Mouse (Mus musculus): ENCODE data around the gene Nrg3. TPM values are rescaled to one million over a fixed set of nuclear protein-coding genes. Genes with fewer than 3 reads are reported as not detected.
"Not testable (repeated sequence)": the region's sequence is repeated elsewhere in the genome, so short reads cannot be mapped to it uniquely, and the experiment has no call there.

The Nrg3 gene
- total RNA-seq, 1 experiment from 2014 or later, result not detected

- no peak for ATAC-seq (replicated peaks in 1 of 2; ENCODE audit: insufficient read depth in 1 of 2, low FRiP score in 2 of 2, low TSS enrichment in 1 of 2, low read depth in 1 of 2, poor library complexity in 2 of 2, severe bottlenecking in 2 of 2)
Measured at GRCm38 (mm10) chr14:38566182-38566581, 906.7 kb downstream of the Nrg3 start.

DNA sequence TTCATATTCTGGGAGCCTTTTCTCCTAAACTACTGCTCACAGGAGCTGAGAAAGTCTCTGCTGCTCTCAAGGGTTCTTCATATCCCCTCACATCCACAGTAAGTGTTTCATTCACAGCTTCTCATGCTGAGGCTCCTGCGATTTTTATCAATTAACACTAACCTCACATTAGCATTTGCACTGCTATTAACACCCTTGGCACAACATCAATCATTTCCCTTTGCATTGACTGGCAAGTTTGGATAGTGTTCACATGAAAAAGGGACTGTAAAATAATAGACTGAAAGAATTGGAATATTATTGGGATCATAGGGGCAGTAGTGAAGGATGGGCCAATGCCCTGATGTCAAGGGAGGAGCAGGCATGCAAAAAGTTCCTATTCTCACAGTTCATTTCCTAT is 918.3 kb downstream of the Nrg3 start:
- no peak for ATAC-seq (replicated peaks in 1 of 2; ENCODE audit: insufficient read depth in 1 of 2, low FRiP score in 2 of 2, low TSS enrichment in 1 of 2, low read depth in 1 of 2, poor library complexity in 2 of 2, severe bottlenecking in 2 of 2)

DNA sequence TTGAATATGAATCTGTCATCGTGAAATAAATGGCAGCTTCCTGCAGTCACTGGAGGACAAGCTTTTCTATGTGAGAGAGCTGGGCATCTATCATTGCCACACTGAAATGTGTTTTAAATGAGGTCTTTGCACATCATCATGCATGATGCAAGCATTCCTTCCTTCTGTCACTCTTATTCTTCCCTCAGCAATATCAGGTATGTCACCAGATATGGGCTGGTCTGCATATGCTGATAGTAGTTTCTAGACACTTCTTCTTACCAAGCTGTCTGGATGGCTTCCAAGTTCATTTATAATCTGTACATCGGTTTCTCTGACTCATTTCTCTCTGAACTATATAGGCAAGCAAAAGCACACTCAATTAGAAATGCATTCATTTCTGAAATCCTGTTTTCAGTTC is 925.6 kb downstream of the Nrg3 start:
- no peak for ATAC-seq (replicated peaks in 1 of 2; ENCODE audit: insufficient read depth in 1 of 2, low FRiP score in 2 of 2, low TSS enrichment in 1 of 2, low read depth in 1 of 2, poor library complexity in 2 of 2, severe bottlenecking in 2 of 2)

GRCm38 (mm10) chr14:38535181-38535580 is 937.7 kb downstream of the Nrg3 start:
- ATAC-seq (replicated peaks in 1 of 2; ENCODE audit: insufficient read depth in 1 of 2, low FRiP score in 2 of 2, low TSS enrichment in 1 of 2, low read depth in 1 of 2, poor library complexity in 2 of 2, severe bottlenecking in 2 of 2), result no peak

GRCm38 (mm10) chr14:38533495-38533894 is 939.4 kb downstream of the Nrg3 start:
- ATAC-seq (replicated peaks in 1 of 2; ENCODE audit: insufficient read depth in 1 of 2, low FRiP score in 2 of 2, low TSS enrichment in 1 of 2, low read depth in 1 of 2, poor library complexity in 2 of 2, severe bottlenecking in 2 of 2), result no peak

DNA sequence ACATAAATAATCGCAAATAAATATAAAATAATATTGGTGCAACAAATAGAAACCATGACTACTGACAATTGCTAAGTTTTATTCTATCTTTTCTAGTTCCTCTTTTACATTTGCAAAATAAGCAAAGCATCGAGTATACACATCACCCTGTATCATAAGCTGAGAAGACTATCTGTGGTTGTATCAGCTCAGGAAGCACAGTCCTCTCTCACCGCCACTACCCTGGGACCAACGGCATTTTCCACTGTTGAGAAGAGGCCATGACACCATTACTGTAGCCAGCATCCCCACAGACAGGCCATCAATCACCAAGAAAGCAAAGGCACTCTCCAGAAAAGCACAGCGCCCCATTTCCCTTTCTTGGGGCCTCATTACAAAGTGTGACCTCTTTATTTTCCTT is 956.7 kb downstream of the Nrg3 start:
- ATAC-seq (replicated peaks in 1 of 2; ENCODE audit: insufficient read depth in 1 of 2, low FRiP score in 2 of 2, low TSS enrichment in 1 of 2, low read depth in 1 of 2, poor library complexity in 2 of 2, severe bottlenecking in 2 of 2), result no peak

- no peak for ATAC-seq (replicated peaks in 1 of 2; ENCODE audit: insufficient read depth in 1 of 2, low FRiP score in 2 of 2, low TSS enrichment in 1 of 2, low read depth in 1 of 2, poor library complexity in 2 of 2, severe bottlenecking in 2 of 2)
Measured at GRCm38 (mm10) chr14:38509016-38509415, 963.9 kb downstream of the Nrg3 start.

- no peak for ATAC-seq (replicated peaks in 1 of 2; ENCODE audit: insufficient read depth in 1 of 2, low FRiP score in 2 of 2, low TSS enrichment in 1 of 2, low read depth in 1 of 2, poor library complexity in 2 of 2, severe bottlenecking in 2 of 2)
Measured at GRCm38 (mm10) chr14:38494970-38495369, 977.9 kb downstream of the Nrg3 start.

DNA sequence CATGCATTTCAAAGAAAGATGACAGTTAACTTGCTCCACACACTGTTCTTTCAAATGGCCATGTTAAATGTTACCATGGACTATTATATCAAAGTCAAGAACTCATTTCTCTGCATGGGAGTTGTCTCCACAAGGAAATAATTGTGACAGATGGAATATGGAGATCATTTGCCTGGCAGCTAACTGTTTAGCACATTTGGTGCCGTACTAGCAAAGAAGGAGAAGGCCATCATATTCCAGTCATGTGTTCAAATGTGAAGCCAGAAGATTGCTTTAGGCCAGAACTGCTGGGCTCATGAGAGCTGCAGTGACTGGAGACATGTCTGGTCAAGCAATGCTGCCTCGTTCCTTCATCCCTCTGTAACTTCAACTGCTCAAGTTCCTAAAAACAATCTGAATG is 1025.8 kb downstream of the Nrg3 start:
- ATAC-seq (replicated peaks in 1 of 2; ENCODE audit: insufficient read depth in 1 of 2, low FRiP score in 2 of 2, low TSS enrichment in 1 of 2, low read depth in 1 of 2, poor library complexity in 2 of 2, severe bottlenecking in 2 of 2), result no peak

GRCm38 (mm10) chr14:38444788-38445187 is 1028.1 kb downstream of the Nrg3 start:
- ATAC-seq (replicated peaks in 1 of 2; ENCODE audit: insufficient read depth in 1 of 2, low FRiP score in 2 of 2, low TSS enrichment in 1 of 2, low read depth in 1 of 2, poor library complexity in 2 of 2, severe bottlenecking in 2 of 2), result no peak

- ATAC-seq (replicated peaks in 1 of 2; ENCODE audit: insufficient read depth in 1 of 2, low FRiP score in 2 of 2, low TSS enrichment in 1 of 2, low read depth in 1 of 2, poor library complexity in 2 of 2, severe bottlenecking in 2 of 2), result no peak
Measured at GRCm38 (mm10) chr14:38433793-38434589, 1038.9 kb downstream of the Nrg3 start.

DNA sequence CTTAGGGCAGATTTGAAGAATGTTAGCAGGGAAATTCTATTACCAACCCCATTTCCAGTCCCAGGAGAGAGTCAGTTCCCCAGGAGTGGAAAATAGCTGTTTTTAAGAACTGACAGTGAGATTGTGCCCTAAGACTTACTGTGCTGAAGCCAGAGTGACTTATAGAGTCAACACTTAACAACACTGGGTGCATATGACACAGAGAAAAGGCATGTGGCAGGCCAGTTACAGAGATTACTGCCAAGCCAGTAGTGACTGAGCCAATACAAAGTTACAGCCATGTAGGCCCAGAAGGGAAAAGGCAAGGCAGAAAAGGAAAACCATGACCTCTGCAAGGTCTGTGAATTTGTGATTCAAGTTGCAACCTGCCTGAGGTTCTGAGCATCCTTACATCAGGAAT is 1098.2 kb downstream of the Nrg3 start:
- ATAC-seq (replicated peaks in 1 of 2; ENCODE audit: insufficient read depth in 1 of 2, low FRiP score in 2 of 2, low TSS enrichment in 1 of 2, low read depth in 1 of 2, poor library complexity in 2 of 2, severe bottlenecking in 2 of 2), result no peak

DNA sequence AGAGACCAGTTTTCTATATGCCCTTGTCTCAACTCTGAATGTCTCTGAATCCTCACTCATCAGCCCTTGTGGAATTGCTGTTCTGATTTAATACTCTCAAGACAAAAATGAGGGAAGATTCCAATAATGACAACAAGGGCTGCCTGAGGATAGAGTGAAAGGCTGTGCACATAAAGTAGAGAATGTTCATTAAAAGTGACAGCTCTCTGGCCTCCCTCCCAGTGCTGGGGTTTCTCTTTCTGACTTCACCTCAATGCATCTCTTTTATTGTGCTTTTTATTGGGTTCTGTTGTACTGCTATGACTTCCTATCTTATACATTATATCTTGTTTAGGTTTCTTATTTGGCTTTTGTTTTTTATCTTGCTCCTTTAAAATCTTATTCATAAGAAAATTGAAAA is 1131.9 kb downstream of the Nrg3 start:
- no peak for ATAC-seq (replicated peaks in 1 of 2; ENCODE audit: insufficient read depth in 1 of 2, low FRiP score in 2 of 2, low TSS enrichment in 1 of 2, low read depth in 1 of 2, poor library complexity in 2 of 2, severe bottlenecking in 2 of 2)

DNA sequence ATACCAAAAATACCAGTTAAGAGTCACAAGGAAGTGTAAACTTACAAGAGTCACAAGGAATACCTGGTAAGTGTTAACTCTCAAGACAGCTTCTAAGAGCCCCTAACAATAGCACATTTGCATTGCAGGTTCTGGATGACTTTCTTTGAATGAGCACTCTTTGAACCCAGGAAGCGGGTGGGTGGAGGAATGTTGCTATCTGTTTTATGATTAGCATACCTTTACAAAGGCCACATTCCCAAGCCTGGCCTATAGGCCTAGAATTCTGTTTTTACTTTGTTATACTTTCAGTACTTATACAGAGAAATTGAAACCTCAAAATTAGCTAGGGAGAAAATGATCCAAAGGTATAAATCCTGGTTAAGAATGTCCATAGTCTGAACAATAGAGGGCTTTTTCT is 1150.0 kb downstream of the Nrg3 start:
- not testable (repeated sequence) for ATAC-seq (replicated peaks in 1 of 2; ENCODE audit: insufficient read depth in 1 of 2, low FRiP score in 2 of 2, low TSS enrichment in 1 of 2, low read depth in 1 of 2, poor library complexity in 2 of 2, severe bottlenecking in 2 of 2)

DNA sequence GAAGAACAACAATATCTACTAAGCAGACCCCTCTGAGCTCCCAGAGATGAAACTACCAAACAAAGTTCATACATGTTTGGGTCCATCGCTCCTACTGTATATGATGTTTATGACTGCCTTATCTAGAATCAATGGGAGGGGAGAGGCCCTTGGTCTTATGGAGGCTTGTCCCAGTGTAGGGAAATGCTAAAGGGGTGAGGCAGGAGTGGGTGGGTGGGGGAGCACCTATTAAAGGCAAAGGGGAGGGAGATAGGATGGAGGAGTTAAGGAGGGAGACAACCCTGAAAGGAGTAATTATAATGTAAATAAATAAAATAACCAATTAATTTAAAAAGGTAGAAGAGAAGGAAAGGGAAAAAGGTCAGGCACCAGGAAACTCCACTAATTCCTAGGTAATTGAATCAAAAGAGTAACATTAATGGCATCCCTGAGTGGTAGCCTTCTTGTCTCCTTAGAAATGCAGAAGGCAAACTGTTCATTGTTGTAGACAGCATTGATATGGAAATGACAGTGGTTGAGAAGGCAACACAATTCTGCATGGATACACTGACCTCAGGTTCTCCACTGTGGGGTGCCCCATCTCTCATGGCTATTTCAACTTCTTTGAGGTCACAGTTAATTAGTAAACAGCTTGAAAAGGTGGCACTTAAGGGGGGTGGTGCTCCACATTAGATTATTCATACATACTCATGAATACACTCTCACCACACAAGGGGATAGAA is 1152.1 kb downstream of the Nrg3 start:
- ATAC-seq (replicated peaks in 1 of 2; ENCODE audit: insufficient read depth in 1 of 2, low FRiP score in 2 of 2, low TSS enrichment in 1 of 2, low read depth in 1 of 2, poor library complexity in 2 of 2, severe bottlenecking in 2 of 2), result no peak
